Mouse (Mus musculus) small intestine, adult 2 months (tissue): ENCODE results near the gene Drap1.

Source experiments
- CTCF ChIP-seq: fragments of 200-500 bp; IDR thresholded peaks from 2 replicates; pipeline ENCODE4 v1.5.1; 2012; ENCODE audit warnings: low read depth, mild to moderate bottlenecking, control low read depth, inconsistent platforms, low read length, moderate library complexity, mixed read lengths; ENCODE audit not compliant: insufficient replicate concordance, insufficient read length; ENCODE audit errors: extremely low read depth
- POLR2A ChIP-seq: fragments of 200-500 bp; IDR thresholded peaks from 2 replicates; pipeline ENCODE4 v1.6.1; 2012; ENCODE audit warnings: low read depth, mild to moderate bottlenecking, control low read depth, inconsistent platforms, low read length, moderate library complexity

DNA sequence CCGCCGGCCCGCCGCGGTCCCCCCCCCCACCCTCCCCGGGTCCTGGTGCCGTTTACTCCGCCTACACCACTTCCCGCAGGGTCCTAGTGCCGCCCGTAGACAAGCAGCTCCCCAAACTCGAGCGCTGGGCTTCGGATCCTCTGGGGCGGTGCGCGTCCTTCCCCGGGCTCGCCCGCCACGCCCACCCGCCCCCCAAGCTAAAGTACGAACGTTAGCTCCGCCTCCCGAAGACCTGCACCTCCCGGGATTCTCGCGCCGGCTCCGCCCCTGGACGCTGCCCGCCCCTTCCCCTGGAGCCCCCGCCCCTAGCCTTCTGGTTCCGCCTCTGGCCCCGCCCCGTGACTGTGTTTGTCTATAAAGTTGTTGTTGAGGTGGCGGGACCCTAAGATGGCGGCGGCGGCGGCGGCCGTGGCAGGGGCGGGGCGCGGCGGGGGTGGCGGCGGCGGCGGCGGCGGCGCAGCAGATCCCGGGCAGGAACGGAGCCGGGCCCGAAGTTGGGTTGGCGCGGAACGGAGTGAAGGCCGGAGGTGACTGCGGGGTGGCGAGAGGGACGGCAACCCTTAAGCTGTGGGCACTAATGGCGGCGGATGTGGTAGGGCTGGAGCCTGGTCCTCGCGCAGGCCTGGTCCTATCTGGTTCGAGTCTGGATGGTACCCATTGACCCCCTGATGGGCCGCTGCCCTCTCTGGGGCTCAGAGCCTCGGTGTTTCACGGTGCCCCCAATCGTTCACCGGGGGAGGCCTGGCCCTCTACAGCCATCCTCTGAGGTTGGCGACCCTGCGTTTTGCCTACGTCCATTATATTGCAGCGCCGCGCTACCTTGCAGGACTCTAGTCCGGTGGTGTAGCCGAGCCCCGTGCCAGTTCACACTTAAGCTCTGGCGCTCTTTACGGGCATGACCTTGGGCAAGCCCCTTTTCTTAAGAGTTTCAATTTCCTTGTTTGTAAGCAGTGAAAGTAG is at the start of gene Drap1, which contains the start of gene AI837181:
- TF ChIP-seq CTCF (no peak), POLR2A (peak; percentile 51; the same call in 1 of the 2 replicates)
